Mouse (Mus musculus) kidney, adult 2 months (tissue): ENCODE results near the gene Pde4d. TPM values are rescaled to one million over a fixed set of nuclear protein-coding genes. Genes with fewer than 3 reads are reported as not detected.

Experiments
- DNase-seq: peaks from one replicate; pipeline ENCODE4 v3.0.0; 2021
- H3K27ac ChIP-seq: fragments of 200-500 bp; 2 replicates; pipeline ENCODE4 v1.5.1; 2012; ENCODE audit warnings: low read depth, low read length, control low read depth, inconsistent platforms; ENCODE audit not compliant: insufficient read depth
- H3K27me3 ChIP-seq: fragments of 200-500 bp; replicated peaks from 2 replicates; pipeline ENCODE4 v1.6.1; 2012; ENCODE audit warnings: mild to moderate bottlenecking, moderate library complexity, low read length, inconsistent platforms; ENCODE audit not compliant: control insufficient read depth, insufficient read depth
- H3K36me3 ChIP-seq: fragments of 200-500 bp; 2 replicates; pipeline ENCODE4 v1.6.1; 2012; ENCODE audit warnings: mild to moderate bottlenecking, moderate library complexity, low read length, inconsistent platforms; ENCODE audit not compliant: control insufficient read depth, insufficient read depth
- H3K4me1 ChIP-seq: fragments of 200-500 bp; 2 replicates; pipeline ENCODE4 v1.6.1; 2011; ENCODE audit warnings: low read length; ENCODE audit not compliant: control insufficient read depth, insufficient read depth
- H3K4me3 ChIP-seq: fragments of 200-500 bp; 2 replicates; pipeline ENCODE4 v1.5.1; 2011; ENCODE audit warnings: mild to moderate bottlenecking, low read depth, low read length, control low read depth; ENCODE audit not compliant: insufficient read depth
- CTCF ChIP-seq: fragments of 200-500 bp; conservative IDR thresholded peaks from 2 replicates; pipeline ENCODE4 v1.5.1; 2011; ENCODE audit warnings: low read depth, mild to moderate bottlenecking, control low read depth, low read length, moderate library complexity, mixed read lengths; ENCODE audit not compliant: insufficient read depth, insufficient read length
- POLR2A ChIP-seq: fragments of 200-500 bp; IDR thresholded peaks from one replicate; pipeline ENCODE4 v1.6.1; 2011; ENCODE audit warnings: low read depth, low read length, control low read depth
- WGBS: fragments of 180-500 bp; shearing (Covaris S2); methylation state at CpG from one replicate; pipeline ENCODE4 v1.1.7; 2018; 5-methylcytosine and 5-hydroxymethylcytosine counted together
- polyA plus RNA-seq: library from polyadenylated mRNA; depleted of rRNA; stranded (reverse); fragments of >200 nt; gene quantifications from 2 replicates; pipeline ENCODE4 v1.2.3, GENCODE M21; 2012

The Pde4d gene
- polyA plus RNA-seq, 1 experiment, result 18.3 TPM

GRCm38 (mm10) chr13:109247061-109247460 is 797.3 kb downstream of the Pde4d start:
- WGBS, result 92% methylated on average over 4 of the region's 4 CpGs
- TF ChIP-seq CTCF (no peak), POLR2A (no peak)
- Histone ChIP-seq H3K27ac (no peak overlapping the region), H3K4me3 (no peak overlapping the region), H3K4me1 (no peaks in the 10 kb centered on the region), H3K36me3 (no peaks in the 10 kb centered on the region), H3K27me3 (no peaks in the 10 kb centered on the region)
- DNase-seq, result no peak

GRCm38 (mm10) chr13:109249315-109249714 is 799.6 kb downstream of the Pde4d start:
- Histone ChIP-seq H3K27ac (no peak overlapping the region), H3K27me3 (no peaks in the 10 kb centered on the region), H3K36me3 (no peaks in the 10 kb centered on the region), H3K4me1 (no peaks in the 10 kb centered on the region), H3K4me3 (no peak overlapping the region)
- no peak for TF ChIP-seq POLR2A
- TF ChIP-seq CTCF, result no peak
- no peak for DNase-seq

DNA sequence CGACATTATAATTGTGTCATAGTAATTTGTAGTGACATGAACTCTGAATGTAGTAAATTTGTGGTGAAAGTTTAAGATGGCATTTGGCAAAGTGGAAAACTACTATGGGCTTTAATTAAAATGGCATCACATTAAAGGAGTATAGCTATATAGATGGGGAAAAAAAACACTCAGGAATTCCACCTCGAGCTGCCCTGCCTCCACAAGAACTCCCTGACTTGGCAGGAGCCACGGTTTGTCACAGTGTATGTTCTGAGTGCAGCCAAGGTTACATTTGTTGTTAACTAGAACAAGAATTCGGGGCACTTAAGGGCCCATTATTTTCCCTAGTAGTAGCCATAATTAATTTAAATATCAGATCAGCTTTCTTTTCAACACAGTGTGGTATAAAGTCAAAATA is 805.9 kb downstream of the Pde4d start:
- no peak for TF ChIP-seq CTCF
- no peak for TF ChIP-seq POLR2A
- H3K4me3 ChIP-seq, result no peak overlapping the region
- H3K36me3 ChIP-seq, result no peaks in the 10 kb centered on the region
- H3K27ac ChIP-seq, result no peak overlapping the region
- no peaks in the 10 kb centered on the region for H3K4me1 ChIP-seq
- WGBS, result 39% methylated on average over 4 of the region's 4 CpGs
- peak; percentile 70 for DNase-seq
- H3K27me3 ChIP-seq, result no peaks in the 10 kb centered on the region

GRCm38 (mm10) chr13:109260220-109260795 is 810.6 kb downstream of the Pde4d start:
- TF ChIP-seq CTCF (no peak), POLR2A (no peak)
- Histone ChIP-seq H3K36me3 (no peaks in the 10 kb centered on the region), H3K27ac (peak overlapping the region; percentile 39; the same call in 1 of the 2 replicates), H3K27me3 (no peaks in the 10 kb centered on the region), H3K4me3 (peak overlapping the region; percentile 50), H3K4me1 (peaks cover 5% of the 10 kb centered on the region; the same call in 1 of the 2 replicates)
- DNase-seq, result peak; percentile 96
- under 1% methylated on average over 23 of the region's 23 CpGs for WGBS

GRCm38 (mm10) chr13:109260796-109261516 is 811.2 kb downstream of the Pde4d start:
- peaks cover 5% of the 10 kb centered on the region; the same call in 1 of the 2 replicates for H3K4me1 ChIP-seq
- TF ChIP-seq POLR2A, result no peak
- no peak for TF ChIP-seq CTCF
- no peak overlapping the region; the same call in 1 of the 2 replicates for H3K27ac ChIP-seq
- WGBS, result 4% methylated on average over 17 of the region's 17 CpGs
- H3K4me3 ChIP-seq, result peak overlapping the region; percentile 50
- H3K27me3 ChIP-seq, result no peaks in the 10 kb centered on the region
- DNase-seq, result no peak
- H3K36me3 ChIP-seq, result no peaks in the 10 kb centered on the region

GRCm38 (mm10) chr13:109261642-109262220 is 812.0 kb downstream of the Pde4d start:
- no peak for DNase-seq
- Histone ChIP-seq H3K36me3 (no peaks in the 10 kb centered on the region), H3K4me1 (peaks cover 5% of the 10 kb centered on the region; the same call in 1 of the 2 replicates), H3K4me3 (no peak overlapping the region), H3K27ac (no peak overlapping the region), H3K27me3 (no peaks in the 10 kb centered on the region)
- 49% methylated on average over 5 of the region's 5 CpGs for WGBS
- TF ChIP-seq CTCF (no peak), POLR2A (no peak)

GRCm38 (mm10) chr13:109262501-109262900 is 812.8 kb downstream of the Pde4d start:
- WGBS, result 59% methylated on average over 5 of the region's 5 CpGs

More at GRCm38 (mm10) chr13:109262501-109262900, 812.8 kb downstream of the Pde4d start:
- H3K27me3 ChIP-seq, result no peaks in the 10 kb centered on the region
- no peak overlapping the region; the same call in 1 of the 2 replicates for H3K27ac ChIP-seq
- H3K36me3 ChIP-seq, result no peaks in the 10 kb centered on the region
- TF ChIP-seq CTCF (no peak), POLR2A (no peak)
- H3K4me1 ChIP-seq, result peaks cover 5% of the 10 kb centered on the region; the same call in 1 of the 2 replicates
- DNase-seq, result peak; percentile 44
- no peak overlapping the region for H3K4me3 ChIP-seq
